Mouse (Mus musculus) embryonic facial prominence, embryonic 15.5 days (tissue): ENCODE measurements around the gene Mdfic. TPM values are rescaled to one million over a fixed set of nuclear protein-coding genes. Genes with fewer than 3 reads are reported as not detected.

Source experiments
- ATAC-seq: fragments of 200-750 bp; cut with Nextera tagmentation; 2 replicates; pipeline ENCODE4 v1.8.0; 2017; ENCODE audit warnings: low read depth, moderate TSS enrichment; ENCODE audit not compliant: insufficient number of reproducible peaks, low FRiP score, low TSS enrichment
- H3K27ac ChIP-seq: fragments of 300-500 bp; sonication (generic); replicated peaks from 2 replicates; pipeline ENCODE4 v1.5.1; 2015; ENCODE audit warnings: mild to moderate bottlenecking, inconsistent platforms
- H3K27me3 ChIP-seq: fragments of 300-500 bp; sonication (generic); 2 replicates; pipeline ENCODE4 v1.6.1; 2015; ENCODE audit warnings: inconsistent platforms
- H3K36me3 ChIP-seq: fragments of 300-500 bp; sonication (generic); 2 replicates; pipeline ENCODE4 v1.6.1; 2015; ENCODE audit warnings: mild to moderate bottlenecking, inconsistent platforms
- H3K4me1 ChIP-seq: fragments of 300-500 bp; sonication (generic); 2 replicates; pipeline ENCODE4 v1.6.1; 2015; ENCODE audit warnings: inconsistent platforms
- H3K4me2 ChIP-seq: fragments of 300-500 bp; sonication (generic); replicated peaks from 2 replicates; pipeline ENCODE4 v1.6.1; 2015; ENCODE audit warnings: mild to moderate bottlenecking, inconsistent platforms
- H3K4me3 ChIP-seq: fragments of 300-500 bp; sonication (generic); replicated peaks from 2 replicates; pipeline ENCODE4 v1.5.1; 2015; ENCODE audit warnings: mild to moderate bottlenecking, inconsistent platforms
- H3K9ac ChIP-seq: fragments of 300-500 bp; sonication (generic); 2 replicates; pipeline ENCODE4 v1.6.1; 2015; ENCODE audit warnings: inconsistent platforms
- H3K9me3 ChIP-seq: fragments of 300-500 bp; sonication (generic); replicated peaks from 2 replicates; pipeline ENCODE4 v1.6.1; 2016; ENCODE audit warnings: inconsistent platforms
- WGBS: fragments of 180-500 bp; shearing (Covaris S2); methylation state at CpG from one replicate; pipeline ENCODE4 v1.1.7; 2015; 5-methylcytosine and 5-hydroxymethylcytosine counted together
- polyA plus RNA-seq: library from polyadenylated mRNA; unstranded; fragments of >200 nt; fragmentation: Nextera tagmentation; extraction: Ambion mirVana; gene quantifications from 2 replicates; pipeline ENCODE4 v1.2.1, GENCODE M21; 2015

Gene Mdfic
- polyA plus RNA-seq, 1 experiment from 2014 or later, result 7.6 TPM

GRCm38 (mm10) chr6:15724304-15724703 is 3.8 kb downstream of the Mdfic start:
- Histone ChIP-seq H3K9me3 (no peaks in the 10 kb centered on the region), H3K4me2 (no peak overlapping the region), H3K4me3 (no peak overlapping the region), H3K36me3 (no peaks in the 10 kb centered on the region), H3K27ac (no peak overlapping the region), H3K27me3 (no peaks in the 10 kb centered on the region), H3K4me1 (peaks cover 13% of the 10 kb centered on the region; the same call in 1 of the 2 replicates), H3K9ac (no peak overlapping the region)
- ATAC-seq, result no peak
- WGBS, result 72% methylated on average over 4 of the region's 4 CpGs

DNA sequence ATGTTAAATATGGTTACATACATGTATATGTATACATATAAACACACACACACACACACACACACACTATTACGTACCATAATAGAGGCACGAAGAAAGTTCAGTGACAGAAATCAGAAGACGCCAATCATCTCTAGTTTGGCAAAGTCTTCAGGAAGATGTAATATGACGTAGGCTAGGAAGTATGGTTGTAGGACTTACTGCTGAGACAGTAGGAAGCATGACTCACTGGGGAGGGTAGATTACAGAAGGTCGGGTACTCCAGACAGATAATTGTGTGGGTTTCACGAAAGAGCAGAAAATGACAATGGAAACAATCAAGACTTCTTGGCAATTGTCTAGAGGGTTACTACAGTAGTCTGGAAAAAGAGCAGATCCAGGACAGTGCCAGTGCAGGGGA is 6.0 kb downstream of the Mdfic start:
- ATAC-seq, result no peak
- no peak overlapping the region for H3K4me2 ChIP-seq
- no peak overlapping the region for H3K27ac ChIP-seq
- H3K9ac ChIP-seq, result no peak overlapping the region
- no peaks in the 10 kb centered on the region for H3K9me3 ChIP-seq
- no peaks in the 10 kb centered on the region for H3K27me3 ChIP-seq
- WGBS, result 77% methylated on average over 6 of the region's 6 CpGs
- H3K4me3 ChIP-seq, result no peak overlapping the region
- H3K4me1 ChIP-seq, result peaks cover 16% of the 10 kb centered on the region
- no peaks in the 10 kb centered on the region for H3K36me3 ChIP-seq

GRCm38 (mm10) chr6:15727681-15728410 is 7.4 kb downstream of the Mdfic start:
- Histone ChIP-seq H3K9me3 (no peaks in the 10 kb centered on the region), H3K4me1 (peaks cover 12% of the 10 kb centered on the region), H3K4me3 (no peak overlapping the region), H3K4me2 (no peak overlapping the region), H3K36me3 (no peaks in the 10 kb centered on the region), H3K9ac (no peak overlapping the region), H3K27ac (no peak overlapping the region), H3K27me3 (no peaks in the 10 kb centered on the region)
- no peak for ATAC-seq
- whole genome bisulfite sequencing, result 63% methylated on average over 4 of the region's 4 CpGs

GRCm38 (mm10) chr6:15728844-15729577 is 8.6 kb downstream of the Mdfic start:
- no peaks in the 10 kb centered on the region for H3K27me3 ChIP-seq
- H3K4me1 ChIP-seq, result peaks cover 12% of the 10 kb centered on the region
- no peak overlapping the region for H3K27ac ChIP-seq
- H3K4me2 ChIP-seq, result no peak overlapping the region
- H3K9ac ChIP-seq, result no peak overlapping the region
- H3K4me3 ChIP-seq, result no peak overlapping the region
- H3K36me3 ChIP-seq, result no peaks in the 10 kb centered on the region
- H3K9me3 ChIP-seq, result no peaks in the 10 kb centered on the region
- WGBS, result 74% methylated on average over 6 of the region's 6 CpGs
- ATAC-seq, result no peak

DNA sequence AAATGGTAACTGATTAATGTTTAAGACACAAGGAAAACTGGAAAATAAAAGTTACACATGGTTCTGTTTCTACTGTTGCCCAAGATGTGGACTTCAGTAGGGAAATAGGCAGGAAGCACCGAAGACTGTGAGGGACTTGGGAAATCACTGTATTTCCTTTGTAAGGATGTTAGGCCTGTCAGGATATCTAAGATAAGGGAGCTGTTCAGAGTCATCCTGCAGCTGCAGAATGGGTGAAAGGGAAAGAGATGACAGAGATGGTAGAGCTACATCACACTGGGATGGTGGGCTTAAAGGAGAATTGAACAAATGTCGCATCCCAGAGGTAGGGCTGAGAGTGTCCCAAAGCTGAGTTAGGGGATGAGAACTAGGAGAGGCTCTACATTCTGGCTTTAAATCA is 9.8 kb downstream of the Mdfic start:
- H3K9ac ChIP-seq, result no peak overlapping the region
- no peaks in the 10 kb centered on the region for H3K36me3 ChIP-seq
- no peaks in the 10 kb centered on the region for H3K27me3 ChIP-seq
- peaks cover 8% of the 10 kb centered on the region; the same call in 1 of the 2 replicates for H3K4me1 ChIP-seq
- no peaks in the 10 kb centered on the region for H3K9me3 ChIP-seq
- H3K4me2 ChIP-seq, result no peak overlapping the region
- 79% methylated on average over 2 of the region's 2 CpGs for WGBS
- no peak overlapping the region for H3K4me3 ChIP-seq
- no peak overlapping the region for H3K27ac ChIP-seq
- ATAC-seq, result no peak

GRCm38 (mm10) chr6:15730666-15731065 is 10.2 kb downstream of the Mdfic start:
- H3K27ac ChIP-seq, result no peak overlapping the region
- 52% methylated on average over 4 of the region's 4 CpGs for WGBS
- peaks cover 8% of the 10 kb centered on the region; the same call in 1 of the 2 replicates for H3K4me1 ChIP-seq
- no peak for ATAC-seq
- H3K9ac ChIP-seq, result no peak overlapping the region
- no peaks in the 10 kb centered on the region for H3K9me3 ChIP-seq
- no peaks in the 10 kb centered on the region for H3K27me3 ChIP-seq
- no peak overlapping the region for H3K4me2 ChIP-seq
- no peaks in the 10 kb centered on the region for H3K36me3 ChIP-seq
- no peak overlapping the region for H3K4me3 ChIP-seq

- Histone ChIP-seq H3K27me3 (no peaks in the 10 kb centered on the region), H3K4me2 (no peak overlapping the region), H3K9me3 (no peaks in the 10 kb centered on the region), H3K4me3 (no peak overlapping the region), H3K4me1 (peaks cover 8% of the 10 kb centered on the region; the same call in 1 of the 2 replicates), H3K36me3 (no peaks in the 10 kb centered on the region), H3K9ac (no peak overlapping the region), H3K27ac (no peak overlapping the region)
- 60% methylated on average over 7 of the region's 7 CpGs for WGBS
- ATAC-seq, result no peak
Observed at GRCm38 (mm10) chr6:15731452-15731851, 11.0 kb downstream of the Mdfic start.

- Histone ChIP-seq H3K9ac (no peak overlapping the region), H3K9me3 (no peaks in the 10 kb centered on the region), H3K4me1 (no peaks in the 10 kb centered on the region), H3K4me2 (no peak overlapping the region), H3K4me3 (no peak overlapping the region), H3K27me3 (no peaks in the 10 kb centered on the region), H3K36me3 (no peaks in the 10 kb centered on the region), H3K27ac (no peak overlapping the region)
- no peak for ATAC-seq
- WGBS, result 55% methylated on average over 8 of the region's 8 CpGs
Observed at GRCm38 (mm10) chr6:15737312-15737911, 17.0 kb downstream of the Mdfic start.

GRCm38 (mm10) chr6:15738331-15738943 is 18.0 kb downstream of the Mdfic start:
- Histone ChIP-seq H3K9ac (no peak overlapping the region), H3K27me3 (no peaks in the 10 kb centered on the region), H3K4me1 (0 out of 2 replicates have a peak, but pooled peaks cover 3% of the 10 kb centered on the region), H3K36me3 (no peaks in the 10 kb centered on the region), H3K9me3 (no peaks in the 10 kb centered on the region), H3K4me3 (no peak overlapping the region), H3K27ac (no peak overlapping the region), H3K4me2 (no peak overlapping the region)
- ATAC-seq, result no peak
- 65% methylated on average over 5 of the region's 5 CpGs for WGBS

GRCm38 (mm10) chr6:15739132-15739531 is 18.7 kb downstream of the Mdfic start:
- H3K27ac ChIP-seq, result no peak overlapping the region
- no peak for ATAC-seq
- no peak overlapping the region for H3K4me2 ChIP-seq
- H3K36me3 ChIP-seq, result no peaks in the 10 kb centered on the region
- H3K9me3 ChIP-seq, result no peaks in the 10 kb centered on the region
- no peak overlapping the region for H3K4me3 ChIP-seq
- no peak overlapping the region for H3K9ac ChIP-seq
- no peaks in the 10 kb centered on the region for H3K27me3 ChIP-seq
- H3K4me1 ChIP-seq, result 0 out of 2 replicates have a peak, but pooled peaks cover 4% of the 10 kb centered on the region
- WGBS, result 76% methylated on average over 3 of the region's 3 CpGs

DNA sequence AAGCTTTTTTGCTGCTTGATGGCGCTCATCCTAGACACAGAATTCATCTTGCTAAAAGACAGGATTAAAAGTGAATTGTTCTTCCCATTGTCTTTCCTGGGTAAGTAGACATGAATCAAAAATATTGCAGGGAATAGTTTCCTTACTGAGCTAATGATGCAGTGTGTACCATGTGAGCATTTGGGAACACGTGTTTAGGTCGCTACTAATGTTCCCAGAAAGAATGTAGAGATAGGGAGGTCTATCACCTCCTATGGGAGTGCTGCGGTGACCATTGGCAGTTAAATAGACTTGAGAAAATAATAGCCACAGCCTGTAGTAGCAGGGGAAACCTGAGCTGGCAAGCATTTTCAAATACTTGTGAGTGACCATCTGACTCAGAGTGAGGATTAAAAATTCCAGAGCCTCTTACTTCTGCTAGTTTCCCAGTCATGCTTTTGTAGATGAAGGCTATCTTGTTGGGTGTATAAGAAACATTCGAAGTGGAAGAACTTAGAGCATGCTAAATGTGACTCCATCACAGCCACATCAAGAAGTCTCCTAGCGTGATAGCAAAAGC is 22.2 kb downstream of the Mdfic start:
- 81% methylated on average over 6 of the region's 6 CpGs for WGBS
- no peaks in the 10 kb centered on the region for H3K27me3 ChIP-seq
- no peak overlapping the region for H3K9ac ChIP-seq
- 0 out of 2 replicates have a peak, but pooled peaks cover 4% of the 10 kb centered on the region for H3K4me1 ChIP-seq
- no peaks in the 10 kb centered on the region for H3K9me3 ChIP-seq
- no peak overlapping the region for H3K4me3 ChIP-seq
- no peaks in the 10 kb centered on the region for H3K36me3 ChIP-seq
- ATAC-seq, result no peak
- H3K27ac ChIP-seq, result no peak overlapping the region
- H3K4me2 ChIP-seq, result no peak overlapping the region
